Mouse (Mus musculus) gastrocnemius, postnatal 36 days (tissue): ENCODE results near the gene Phb. TPM values are rescaled to one million over a fixed set of nuclear protein-coding genes. Genes with fewer than 3 reads are reported as not detected.

Experiments
- DNase-seq, 2 experiments: peaks; one replicate each; pipeline ENCODE4 v3.0.0; 2022
- intact Hi-C: fragments of 180-260 bp; cut with DNase I; formaldehyde crosslinking; loops from one replicate; pipeline ENCODE4 v1.15.1; 2025
- long read RNA-seq, 2 experiments: library from polyadenylated mRNA; stranded (forward); transcript quantifications; one replicate each; pipeline ENCODE4 v2.0.0; 2021
- total RNA-seq, 2 experiments: library from RNA; stranded (reverse); gene quantifications; 2 replicates each; pipeline ENCODE4 v1.2.3; 2021

The Phb gene
- 100 to 1,000 TPM; 166 to 175 TPM for total RNA-seq
- long read RNA-seq, experiment 1, transcript Phb-204 (7 exons, 1,799 nt): major isoform, 304 of 364 reads
- long read RNA-seq, experiment 1, partial matches to known transcripts: 42 of 364 reads
- long read RNA-seq, experiment 1, other reads (novel, unspliced or antisense): 18 of 364 reads
- long read RNA-seq, experiment 2, transcript Phb-204 (7 exons, 1,799 nt): major isoform, 374 of 439 reads
- long read RNA-seq, experiment 2, partial matches to known transcripts: 44 of 439 reads
- long read RNA-seq, experiment 2, other reads (novel, unspliced or antisense): 21 of 439 reads

GRCm38 (mm10) chr11:95666529-95667149 lies at the start of gene Phb:
Phb (plus strand) TSS chr11:95666957.
- intact Hi-C loops: no loop called here

GRCm38 (mm10) chr11:95617785-95618465 lies 48.8 kb upstream of the Phb start:
- intact Hi-C loops: no loop called here

More at GRCm38 (mm10) chr11:95666529-95667149, at the start of gene Phb:
- peak; percentile 77 to 86 for DNase-seq

GRCm38 (mm10) chr11:95619081-95619480 lies 47.7 kb upstream of the Phb start:
- intact Hi-C loops: no loop called here
- DNase-seq: no peak

More at GRCm38 (mm10) chr11:95617785-95618465, 48.8 kb upstream of the Phb start:
- peak in 1 of 2 experiments; percentile 33 for DNase-seq

- intact Hi-C loops: no loop called here
- DNase-seq: no peak
These were observed 46.8 kb upstream of the Phb start for GRCm38 (mm10) chr11:95619886-95620444.

- DNase-seq: no peak
- intact Hi-C loops: no loop called here
These were observed 45.7 kb upstream of the Phb start for GRCm38 (mm10) chr11:95621010-95621409.

GRCm38 (mm10) chr11:95621541-95622130 lies 45.1 kb upstream of the Phb start:
- intact Hi-C loops: no loop called here
- DNase-seq: no peak

GRCm38 (mm10) chr11:95622426-95622825 lies 44.3 kb upstream of the Phb start:
- intact Hi-C loops: no loop called here
- DNase-seq: no peak

GRCm38 (mm10) chr11:95630558-95630957 lies 36.2 kb upstream of the Phb start:
- intact Hi-C loops: no loop called here

GRCm38 (mm10) chr11:95631301-95631700 lies 35.5 kb upstream of the Phb start:
- intact Hi-C loops: no loop called here
- no peak for DNase-seq

More at GRCm38 (mm10) chr11:95630558-95630957, 36.2 kb upstream of the Phb start:
- DNase-seq: no peak

GRCm38 (mm10) chr11:95632474-95632873 lies 34.3 kb upstream of the Phb start:
- no peak for DNase-seq
- intact Hi-C loops: no loop called here

GRCm38 (mm10) chr11:95633512-95634000 lies 33.2 kb upstream of the Phb start:
- no peak for DNase-seq
- intact Hi-C loops: no loop called here

GRCm38 (mm10) chr11:95635030-95635429 lies 31.7 kb upstream of the Phb start:
- no peak for DNase-seq
- intact Hi-C loops: no loop called here

GRCm38 (mm10) chr11:95640751-95641150 lies 26.0 kb upstream of the Phb start:
- DNase-seq: no peak
- intact Hi-C loops: loop anchor here (10.0 kb wide), 1 partner anchor 256 kb away; the partner anchor contains the start of gene Slc35b1

GRCm38 (mm10) chr11:95642534-95643280 lies 24.1 kb upstream of the Phb start:
- intact Hi-C loops: loop anchor here (10.0 kb wide), 1 partner anchor 258 kb away; the partner anchor contains the start of gene Slc35b1
- no peak for DNase-seq

GRCm38 (mm10) chr11:95643856-95644255 lies 22.9 kb upstream of the Phb start:
- DNase-seq: no peak
- intact Hi-C loops: loop anchor here (10.0 kb wide), 1 partner anchor 259 kb away; the partner anchor contains the start of gene Slc35b1

GRCm38 (mm10) chr11:95644381-95644780 lies 22.4 kb upstream of the Phb start:
- intact Hi-C loops: loop anchor here (10.0 kb wide), 1 partner anchor 260 kb away; the partner anchor contains the start of gene Slc35b1
- no peak for DNase-seq

- intact Hi-C loops: loop anchor here (5.0 to 10.0 kb wide), 2 partner anchors 68 to 261 kb away; partner anchors contain the start of gene Slc35b1
- no peak for DNase-seq
These were observed 21.2 kb upstream of the Phb start for GRCm38 (mm10) chr11:95645397-95646153.

- no peak for DNase-seq
- intact Hi-C loops: loop anchor here (5.0 to 10.0 kb wide), 2 partner anchors 69 to 261 kb away; partner anchors contain the start of gene Slc35b1
These were observed 20.6 kb upstream of the Phb start for GRCm38 (mm10) chr11:95646154-95646490.

- intact Hi-C loops: loop anchor here (2.0 to 10.0 kb wide), 3 partner anchors 61 to 263 kb away; partner anchors contain the start of genes Ngfr and Slc35b1
- DNase-seq: no peak
These were observed 19.0 kb upstream of the Phb start for GRCm38 (mm10) chr11:95647791-95648190.
